In the genomic region with DNA sequence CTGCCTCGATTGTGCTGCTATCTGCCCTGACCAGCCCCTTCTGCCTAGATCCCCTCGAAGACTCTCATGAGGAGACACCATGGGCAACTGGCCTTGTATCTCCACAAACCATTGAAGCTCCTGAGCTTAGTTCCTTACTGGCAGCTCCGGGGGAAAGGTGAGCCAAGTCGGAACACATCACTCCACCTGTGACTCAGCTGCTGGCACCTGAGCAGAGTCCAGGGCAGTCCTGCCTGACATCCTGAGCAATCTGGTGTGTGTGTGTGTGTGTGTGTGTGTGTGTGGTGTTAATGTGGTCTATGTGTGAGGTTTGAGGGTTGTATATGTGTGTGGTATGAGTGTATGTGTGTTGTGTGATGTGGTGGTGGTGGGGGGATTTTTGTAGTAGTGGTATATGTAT, we compare ENCODE assay signal across 17 mouse cellular contexts. TPM values are rescaled to one million over a fixed set of nuclear protein-coding genes. Genes with fewer than 3 reads are reported as not detected.
DNase-seq lines count a peak whose midpoint lies in the region; ATAC-seq and TF ChIP-seq lines count a peak whose summit lies in the region.
"Had no signal": no experiment of that assay in that cellular context is flagged by ENCODE, and none has a peak within 500 bp of the region (broad histone marks: within the 10 kb centered on the region; RNA-seq: fewer than 3 reads in every experiment).

No protein-coding gene starts in this region.

- TF ChIP-seq CTCF in liver, adult 2 months (IDR thresholded peaks at IDR 0.05; ENCODE audit: low read depth, low read length): no peak
- TF ChIP-seq CTCF in liver, postnatal 0 days (IDR thresholded peaks at IDR 0.05; ENCODE audit: low read depth): no peak
- no peak for TF ChIP-seq CTCF in stomach, postnatal 0 days (IDR thresholded peaks at IDR 0.05; ENCODE audit: low read depth)

- no peak overlapping the region for H3K9ac ChIP-seq in liver, adult 2 months (ENCODE audit: low read depth, low read length)
- no peak overlapping the region for H3K9ac ChIP-seq in liver, postnatal 0 days (replicated peaks)
- H3K9ac ChIP-seq in stomach, postnatal 0 days (ENCODE audit: low read length): no peak overlapping the region
- H3K9ac ChIP-seq in hindbrain, embryonic 12.5 days: no peak overlapping the region
- H3K9ac ChIP-seq: embryonic facial prominence, embryonic 12.5 days; forebrain, embryonic 13.5 days; forebrain, embryonic 15.5 days had no signal

- peak; percentile 17 for DNase-seq in liver, adult 2 months (ENCODE audit: extremely low read depth, low read depth, low spot score)
- DNase-seq in liver, postnatal 0 days: no peak
- DNase-seq in urinary bladder, adult 18-20 months (ENCODE audit: low spot score in 2 of 2): peak; percentile 26 to 32
- no peak for DNase-seq in urinary bladder, postnatal 10 days (ENCODE audit: low spot score)
- DNase-seq in stomach, postnatal 0 days (ENCODE audit: low spot score): peak; percentile 36
- DNase-seq: adrenal gland, adult 2 months; adrenal gland, postnatal 10 days; adrenal gland, postnatal 25 days; cerebellum, adult 11-12 months; cerebellum, adult 9-10 months; cerebellum, postnatal 10 days had no signal

- H3K36me3 ChIP-seq in liver, adult 2 months (ENCODE audit: control insufficient read depth, insufficient read depth, low read length): no peaks in the 10 kb centered on the region
- H3K36me3 ChIP-seq in liver, postnatal 0 days (replicated peaks; ENCODE audit: insufficient read depth, low read length): no peaks in the 10 kb centered on the region
- H3K36me3 ChIP-seq in stomach, postnatal 0 days (ENCODE audit: control insufficient read depth, insufficient read depth, low read length): no peaks in the 10 kb centered on the region
- H3K36me3 ChIP-seq in hindbrain, embryonic 12.5 days: no peaks in the 10 kb centered on the region
- H3K36me3 ChIP-seq: embryonic facial prominence, embryonic 10.5 days; embryonic facial prominence, embryonic 12.5 days; forebrain, embryonic 15.5 days had no signal

- H3K79me2 ChIP-seq in liver, adult 2 months (ENCODE audit: control insufficient read depth, insufficient read depth, low read length): no peaks in the 10 kb centered on the region

- WGBS in liver, adult 2 months: 70% methylated on average over 4 of the region's 4 CpGs
- WGBS in liver, postnatal 0 days (ENCODE audit: insufficient replicate concordance): 72% methylated on average over 4 of the region's 4 CpGs
- WGBS in stomach, postnatal 0 days: 75% methylated on average over 4 of the region's 4 CpGs
- 96% methylated on average over 4 of the region's 4 CpGs for WGBS in hindbrain, embryonic 12.5 days

- H3K4me2 ChIP-seq in liver, postnatal 0 days (ENCODE audit: low read depth, low read length): no peak overlapping the region
- no peak overlapping the region for H3K4me2 ChIP-seq in stomach, postnatal 0 days (replicated peaks; ENCODE audit: low read depth)
- H3K4me2 ChIP-seq in hindbrain, embryonic 12.5 days (replicated peaks): no peak overlapping the region
- H3K4me2 ChIP-seq: embryonic facial prominence, embryonic 12.5 days; forebrain, embryonic 13.5 days; forebrain, embryonic 15.5 days had no signal

- ATAC-seq in liver, postnatal 0 days: no peak
- ATAC-seq in stomach, postnatal 0 days (ENCODE audit: low FRiP score, low TSS enrichment): peak; percentile 87
- no peak for ATAC-seq in hindbrain, embryonic 12.5 days (ENCODE audit: low FRiP score)
- ATAC-seq: forebrain, embryonic 13.5 days; forebrain, embryonic 15.5 days had no signal

- H3K27ac ChIP-seq in liver, adult 2 months (replicated peaks; ENCODE audit: insufficient read depth, low read depth, low read length): no peak overlapping the region
- H3K27ac ChIP-seq in liver, postnatal 0 days (ENCODE audit: low read depth): no peak overlapping the region
- peak overlapping the region; percentile 50 for H3K27ac ChIP-seq in brown adipose tissue, adult 24 weeks (replicated peaks; ENCODE audit: low read depth, low read length)
- peak overlapping the region; percentile 36 for H3K27ac ChIP-seq in stomach, postnatal 0 days (replicated peaks)
- no peak overlapping the region for H3K27ac ChIP-seq in hindbrain, embryonic 12.5 days
- H3K27ac ChIP-seq: embryonic facial prominence, embryonic 10.5 days; embryonic facial prominence, embryonic 12.5 days; forebrain, embryonic 13.5 days; forebrain, embryonic 15.5 days had no signal

- no peak for TF ChIP-seq POLR2A in liver, adult 2 months (IDR thresholded peaks at IDR 0.05; ENCODE audit: extremely low read depth, insufficient read depth, low read length)

- no peaks in the 10 kb centered on the region for H3K4me1 ChIP-seq in liver, adult 2 months (ENCODE audit: control insufficient read depth, insufficient read depth, low read length)
- H3K4me1 ChIP-seq in liver, postnatal 0 days (ENCODE audit: insufficient read depth): no peaks in the 10 kb centered on the region
- H3K4me1 ChIP-seq in brown adipose tissue, adult 24 weeks (ENCODE audit: control insufficient read depth, insufficient read depth, insufficient read length, low read length): peaks cover 5% of the 10 kb centered on the region
- no peaks in the 10 kb centered on the region for H3K4me1 ChIP-seq in stomach, postnatal 0 days (replicated peaks; ENCODE audit: control insufficient read depth, insufficient read depth)
- H3K4me1 ChIP-seq in hindbrain, embryonic 12.5 days: no peaks in the 10 kb centered on the region
- H3K4me1 ChIP-seq: embryonic facial prominence, embryonic 10.5 days; embryonic facial prominence, embryonic 12.5 days; forebrain, embryonic 15.5 days had no signal

- no peaks in the 10 kb centered on the region for H3K9me3 ChIP-seq in liver, postnatal 0 days (ENCODE audit: low read length)
- H3K9me3 ChIP-seq in stomach, postnatal 0 days (ENCODE audit: control insufficient read depth, low read length): no peaks in the 10 kb centered on the region
- H3K9me3 ChIP-seq in hindbrain, embryonic 12.5 days (replicated peaks): no peaks in the 10 kb centered on the region
- H3K9me3 ChIP-seq: embryonic facial prominence, embryonic 10.5 days; embryonic facial prominence, embryonic 12.5 days; forebrain, embryonic 13.5 days; forebrain, embryonic 15.5 days had no signal

- H3K4me3 ChIP-seq in liver, adult 2 months (ENCODE audit: insufficient read depth, low read depth, low read length): no peak overlapping the region
- H3K4me3 ChIP-seq in liver, postnatal 0 days (ENCODE audit: low read depth, low read length): no peak overlapping the region
- H3K4me3 ChIP-seq in brown adipose tissue, adult 24 weeks (ENCODE audit: insufficient read depth, low read depth, low read length): no peak overlapping the region
- H3K4me3 ChIP-seq in stomach, postnatal 0 days (ENCODE audit: low read depth, low read length): no peak overlapping the region
- no peak overlapping the region for H3K4me3 ChIP-seq in hindbrain, embryonic 12.5 days
- H3K4me3 ChIP-seq: embryonic facial prominence, embryonic 10.5 days; embryonic facial prominence, embryonic 12.5 days; forebrain, embryonic 13.5 days; forebrain, embryonic 15.5 days had no signal

- H3K27me3 ChIP-seq in liver, adult 2 months (ENCODE audit: control insufficient read depth, insufficient read depth, low read length): no peaks in the 10 kb centered on the region
- no peaks in the 10 kb centered on the region for H3K27me3 ChIP-seq in liver, postnatal 0 days (ENCODE audit: insufficient read depth, low read length)
- H3K27me3 ChIP-seq in stomach, postnatal 0 days (ENCODE audit: control insufficient read depth, insufficient read depth, low read length): no peaks in the 10 kb centered on the region
- no peaks in the 10 kb centered on the region for H3K27me3 ChIP-seq in hindbrain, embryonic 12.5 days
- H3K27me3 ChIP-seq: embryonic facial prominence, embryonic 12.5 days; forebrain, embryonic 13.5 days; forebrain, embryonic 15.5 days had no signal

- TF ChIP-seq EP300 in liver, postnatal 0 days (IDR thresholded peaks at IDR 0.05; ENCODE audit: low read depth): no peak
- TF ChIP-seq EP300 in stomach, postnatal 0 days (optimal IDR thresholded peaks at IDR 0.05): no peak

RNA-seq across cellular contexts. Expression of gene Abhd5, which starts 49.8 kb away (rescaled TPM):
- 19.5 and 20.3 TPM in 2 replicates for total RNA-seq in liver, adult 2 months (2014; rRNA removed)
- polyA plus RNA-seq in liver, adult 2 months (2012; rRNA removed): 15.9 and 17.3 TPM in 2 replicates
- polyA plus RNA-seq in liver, postnatal 0 days (2015; fragmentation: Nextera tagmentation; extraction: Ambion mirVana): 22.3 and 25.4 TPM in 2 replicates
- polyA plus RNA-seq in brown adipose tissue, adult 24 weeks (2012; ENCODE audit: insufficient read depth, insufficient read length, missing spikeins): 94.5 and 164 TPM in 2 replicates
- 39.4 and 45.1 TPM in 2 replicates for polyA plus RNA-seq in stomach, postnatal 0 days (2015; fragmentation: Nextera tagmentation; extraction: Ambion mirVana)
- 22.5 and 24.2 TPM in 2 replicates for polyA plus RNA-seq in hindbrain, embryonic 12.5 days (2016; fragmentation: Nextera tagmentation; extraction: Ambion mirVana)

Comparison
In these comparisons a context has a peak if more than half of its experiments do, and no peak if none do; other contexts are left out.
1. DNase-seq: peak in liver, adult 2 months (single experiment), urinary bladder, adult 18-20 months (2 of 2) and stomach, postnatal 0 days (single experiment); none in liver, postnatal 0 days (single experiment) and urinary bladder, postnatal 10 days (single experiment).
2. H3K27ac ChIP-seq: peak in brown adipose tissue, adult 24 weeks (single experiment) and stomach, postnatal 0 days (single experiment); none in liver, adult 2 months (single experiment), liver, postnatal 0 days (single experiment) and hindbrain, embryonic 12.5 days (single experiment).